Mouse (Mus musculus) thymus, postnatal 14 days (tissue): ENCODE measurements around the gene Dock2.
"Not testable (repeated sequence)": the region's sequence is repeated elsewhere in the genome, so short reads cannot be mapped to it uniquely, and the experiment has no call there.

ENCODE experiments used
- DNase-seq: peaks from one replicate; pipeline ENCODE4 v3.0.0; 2021

Dock2 gene

DNA sequence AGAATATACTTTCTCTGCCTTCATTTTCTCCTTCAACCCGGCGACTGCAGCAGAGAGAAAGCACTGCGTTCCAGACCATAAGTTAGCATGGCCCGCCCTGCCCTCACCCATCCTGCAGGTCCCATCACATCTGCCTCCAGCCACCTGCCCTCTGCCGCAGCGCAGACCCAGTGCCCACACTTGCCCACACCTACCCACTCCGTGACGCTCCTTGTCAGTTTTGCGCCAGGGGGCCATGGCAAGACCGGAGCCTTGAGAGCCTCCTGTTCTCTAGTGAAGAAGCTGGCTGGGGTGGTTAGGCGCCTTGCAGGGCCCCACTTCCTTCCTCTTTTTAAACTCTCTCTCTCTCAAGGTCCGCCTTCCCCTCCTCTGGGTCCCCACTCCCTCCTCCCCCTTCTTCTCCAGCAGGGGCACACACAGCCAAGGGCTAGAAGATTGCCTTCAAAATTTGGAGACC lies at the start of gene Dock2:
Gene Dock2 (minus strand): TSS at position 306 of the 457 bp plus-strand sequence.
- peak; percentile 86 for DNase-seq

GRCm38 (mm10) chr11:34832678-34833077 lies 49.0 kb upstream of the Dock2 start:
- no peak for DNase-seq

DNA sequence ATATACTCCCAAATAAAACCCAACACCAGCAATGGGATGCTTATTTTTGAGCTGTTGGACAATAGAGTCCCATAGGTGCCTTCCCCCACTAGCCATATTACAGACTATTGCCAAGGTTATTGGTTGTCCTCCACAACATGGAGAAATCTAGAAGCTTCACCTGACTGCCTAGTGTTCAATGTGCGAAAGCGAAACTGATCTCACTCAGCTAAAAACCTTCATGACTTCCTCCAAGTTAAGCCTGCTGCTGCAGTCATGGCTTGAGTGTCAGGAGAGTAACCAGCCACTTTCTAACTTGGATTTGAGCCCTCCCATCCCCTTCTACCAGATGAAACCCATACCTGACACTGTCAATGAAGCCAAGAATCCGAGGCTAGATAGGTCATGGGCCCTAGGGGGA lies 44.1 kb upstream of the Dock2 start:
- DNase-seq, result no peak

- DNase-seq, result no peak
These were observed 43.2 kb upstream of the Dock2 start for GRCm38 (mm10) chr11:34826940-34827339.

DNA sequence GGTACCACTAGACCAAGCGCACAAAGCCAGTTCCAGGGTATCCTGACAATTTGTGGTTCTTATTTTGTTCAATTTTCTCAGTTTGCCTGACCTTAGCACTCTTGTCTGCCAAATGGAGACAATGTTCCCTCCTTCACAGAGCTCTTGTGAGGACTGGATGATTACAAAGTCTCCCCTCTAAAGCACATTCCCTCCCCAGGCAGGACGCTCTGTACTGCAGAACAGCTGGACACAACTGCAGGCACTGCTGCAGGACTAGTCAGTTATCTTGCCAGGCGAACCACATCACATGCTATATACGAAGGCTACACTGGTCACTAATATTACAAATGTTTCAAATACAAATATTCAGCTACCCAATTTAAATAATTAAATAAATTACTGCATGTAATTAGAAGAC lies 41.1 kb upstream of the Dock2 start:
- no peak for DNase-seq

DNA sequence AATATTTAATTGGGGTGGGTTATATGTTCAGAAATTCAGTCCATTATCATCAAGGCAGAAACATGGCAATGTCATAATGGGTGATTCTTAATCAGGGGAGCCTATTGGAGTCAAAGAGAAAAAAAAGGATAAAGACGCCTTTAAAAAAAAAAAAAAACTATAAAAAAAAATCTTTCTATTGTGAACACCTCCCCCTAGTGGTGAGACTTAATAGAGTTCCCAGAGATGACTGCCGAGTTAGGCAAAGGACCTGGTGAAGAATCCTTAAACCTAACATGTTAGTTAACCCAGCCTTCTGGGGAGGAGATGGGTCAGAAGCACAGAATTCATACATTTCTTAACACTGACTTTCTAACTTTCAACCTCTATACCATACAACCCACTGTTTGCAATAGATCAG lies 31.1 kb upstream of the Dock2 start:
- DNase-seq, result no peak

- DNase-seq, result no peak
These were observed 30.6 kb upstream of the Dock2 start for GRCm38 (mm10) chr11:34814319-34814718.

GRCm38 (mm10) chr11:34805026-34805425 lies 21.3 kb upstream of the Dock2 start:
- DNase-seq, result not testable (repeated sequence)

DNA sequence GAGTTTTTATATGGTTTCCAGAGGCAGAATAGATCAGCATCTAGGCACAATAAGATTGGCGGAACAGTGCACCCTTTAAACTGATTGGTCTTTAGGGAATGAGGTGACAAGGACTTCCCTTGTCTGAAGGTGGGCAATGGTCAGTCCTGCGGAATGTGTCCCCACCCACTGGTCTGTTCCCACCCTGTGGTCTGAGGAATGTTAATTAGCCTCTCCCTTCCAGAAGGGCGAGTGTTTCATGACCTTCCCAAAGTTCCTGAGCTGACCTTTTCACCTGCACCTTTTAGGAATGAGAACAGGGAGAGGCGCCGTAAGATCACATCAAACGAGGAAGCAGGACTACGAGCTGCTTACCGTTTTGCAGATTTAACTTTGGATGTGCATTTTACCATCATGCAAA lies 14.4 kb upstream of the Dock2 start:
- not testable (repeated sequence) for DNase-seq

- peak; percentile 72 for DNase-seq
These were observed 12.4 kb upstream of the Dock2 start for GRCm38 (mm10) chr11:34796097-34796496.

- peak; percentile 46 for DNase-seq
These were observed 8.2 kb upstream of the Dock2 start for GRCm38 (mm10) chr11:34791872-34792271.

DNA sequence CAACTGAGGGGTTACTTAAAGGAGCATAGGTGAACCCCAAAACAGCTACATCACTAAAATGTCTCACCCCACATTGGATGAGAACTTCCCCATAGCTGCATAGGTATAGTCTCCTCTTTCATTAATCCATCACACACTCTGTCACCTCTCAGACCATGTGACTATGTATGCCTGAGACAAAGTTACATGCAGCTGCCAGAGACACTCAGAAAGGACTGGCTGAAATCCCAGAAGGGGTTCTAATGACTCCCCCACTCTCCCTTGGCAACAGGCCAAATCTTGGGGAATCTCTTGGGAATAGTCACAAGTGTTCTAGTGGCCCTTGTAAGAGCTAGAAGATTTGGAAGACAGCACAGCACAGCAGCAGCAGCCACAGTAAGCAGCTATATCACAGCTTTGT lies 1.2 kb upstream of the Dock2 start:
- no peak for DNase-seq

DNA sequence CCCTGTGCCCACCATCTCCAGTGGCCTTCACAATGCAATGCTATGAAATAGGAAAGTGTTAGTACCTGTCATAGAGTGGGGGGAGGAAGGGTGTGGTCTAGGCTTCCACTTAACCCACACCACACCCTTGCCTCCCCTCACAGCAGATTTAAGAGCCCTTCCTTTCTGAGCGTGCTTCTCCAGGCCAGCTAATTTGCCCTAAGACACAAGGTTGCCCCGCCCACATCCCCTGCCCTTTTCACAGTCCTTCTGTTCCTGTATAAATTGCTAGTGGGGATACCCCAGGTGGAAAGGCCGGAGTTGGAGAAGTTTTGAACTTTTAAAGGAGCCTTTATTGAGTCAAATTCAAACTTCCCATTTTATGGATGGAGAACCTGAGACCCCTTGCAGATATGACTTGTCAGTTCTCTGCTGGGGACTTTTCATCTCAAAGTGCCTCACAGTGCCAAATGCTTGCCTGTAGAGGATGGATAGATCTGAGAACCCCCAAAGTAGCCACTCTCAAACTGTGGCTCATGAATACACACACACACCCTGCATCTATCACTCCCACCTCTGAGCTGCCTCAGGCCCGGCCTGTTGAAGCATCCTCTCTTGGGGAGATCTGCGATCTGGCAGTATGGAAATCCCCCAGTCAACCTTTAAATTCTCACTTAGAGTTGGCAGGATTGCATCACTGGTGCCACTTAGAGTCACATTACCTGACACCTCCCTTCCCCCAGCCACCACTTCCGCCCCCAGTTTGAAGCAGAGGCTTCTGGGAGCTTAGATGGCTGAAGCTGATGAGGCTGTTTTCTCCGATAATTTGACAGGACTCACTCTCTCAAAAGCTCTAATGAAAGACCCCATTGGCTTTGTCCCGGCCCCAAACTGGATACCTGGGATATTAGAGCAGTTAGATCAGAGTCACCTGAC lies 919 bp downstream of the Dock2 start:
- DNase-seq, result peak; percentile 89

DNA sequence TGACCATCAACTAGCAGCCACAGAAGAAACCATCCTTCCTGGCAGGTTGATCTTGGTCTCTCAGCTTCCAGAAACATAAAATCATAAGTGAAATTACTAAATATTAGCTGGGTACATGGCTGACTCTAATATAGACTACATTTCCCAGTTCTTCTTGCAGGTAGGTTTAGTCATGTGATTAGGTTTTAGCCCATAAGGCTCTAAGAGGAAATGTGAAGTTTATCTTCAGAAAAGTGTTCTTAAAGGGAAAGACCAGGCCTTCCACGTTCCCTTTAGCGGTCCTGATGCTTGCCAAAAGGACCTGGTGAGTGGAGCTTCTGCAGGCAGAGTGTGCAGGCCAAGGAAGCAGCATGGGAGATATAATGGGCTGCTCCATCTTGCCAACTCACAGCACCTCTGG lies 2.9 kb downstream of the Dock2 start:
- no peak for DNase-seq

DNA sequence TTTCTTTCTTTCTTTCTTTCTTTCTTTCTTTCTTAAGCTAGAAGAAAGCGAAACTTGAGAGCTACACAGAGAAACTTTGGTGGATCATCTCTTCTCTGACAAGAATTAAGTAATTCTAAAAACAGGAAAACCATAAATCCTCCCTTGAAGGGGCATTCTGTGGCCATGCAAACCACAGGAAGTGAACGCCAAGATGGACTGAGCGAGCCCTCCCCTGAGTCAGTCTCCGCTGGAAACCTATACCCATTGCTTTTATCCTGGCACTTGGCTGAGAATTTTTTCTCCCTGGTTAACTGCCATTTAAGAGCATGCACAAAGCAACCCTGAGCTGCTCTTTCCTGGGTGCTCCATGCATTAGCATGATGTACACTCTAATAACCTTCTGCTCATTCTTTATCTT lies 3.7 kb downstream of the Dock2 start:
- DNase-seq, result no peak

DNA sequence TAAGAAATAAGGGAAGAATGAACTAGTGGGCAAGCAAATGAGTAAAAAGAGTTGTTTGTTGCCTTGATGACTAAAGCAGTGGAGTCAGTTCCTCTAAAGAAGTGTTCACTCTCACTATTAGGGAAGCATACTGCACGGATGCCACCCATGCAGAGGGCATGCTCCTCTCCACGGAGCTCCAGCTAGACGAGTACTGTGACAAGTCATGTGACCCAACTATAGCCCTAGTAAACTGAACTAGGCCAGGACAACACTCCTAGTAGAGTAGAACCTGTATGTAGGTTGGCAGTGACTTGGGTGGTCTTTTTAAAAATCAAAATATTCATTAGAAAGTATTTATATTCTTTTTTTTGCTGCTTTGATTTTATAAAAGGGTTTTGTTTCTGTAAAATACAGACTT lies 5.3 kb downstream of the Dock2 start:
- no peak for DNase-seq

GRCm38 (mm10) chr11:34777529-34777928 lies 6.2 kb downstream of the Dock2 start:
- no peak for DNase-seq

- no peak for DNase-seq
These were observed 7.6 kb downstream of the Dock2 start for GRCm38 (mm10) chr11:34776054-34776453.

DNA sequence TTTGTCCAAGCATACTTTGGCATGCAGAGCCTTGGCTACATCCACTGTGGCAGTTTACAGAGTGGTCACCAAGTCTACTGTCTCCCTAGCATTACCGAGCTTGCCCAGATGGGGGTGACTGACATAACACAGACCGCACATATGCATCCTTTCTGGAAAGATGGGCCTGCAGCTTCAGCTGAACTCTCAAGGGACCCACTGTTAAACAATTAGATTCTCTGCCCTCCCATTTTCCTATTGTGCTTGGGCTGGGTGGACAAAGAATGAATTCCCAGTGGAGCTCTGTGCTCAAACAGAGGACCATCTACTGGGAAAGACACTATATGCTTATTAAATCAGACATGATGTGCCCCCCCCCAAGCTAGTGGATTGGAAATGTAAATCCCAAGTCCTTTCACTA lies 9.1 kb downstream of the Dock2 start:
- no peak for DNase-seq

DNA sequence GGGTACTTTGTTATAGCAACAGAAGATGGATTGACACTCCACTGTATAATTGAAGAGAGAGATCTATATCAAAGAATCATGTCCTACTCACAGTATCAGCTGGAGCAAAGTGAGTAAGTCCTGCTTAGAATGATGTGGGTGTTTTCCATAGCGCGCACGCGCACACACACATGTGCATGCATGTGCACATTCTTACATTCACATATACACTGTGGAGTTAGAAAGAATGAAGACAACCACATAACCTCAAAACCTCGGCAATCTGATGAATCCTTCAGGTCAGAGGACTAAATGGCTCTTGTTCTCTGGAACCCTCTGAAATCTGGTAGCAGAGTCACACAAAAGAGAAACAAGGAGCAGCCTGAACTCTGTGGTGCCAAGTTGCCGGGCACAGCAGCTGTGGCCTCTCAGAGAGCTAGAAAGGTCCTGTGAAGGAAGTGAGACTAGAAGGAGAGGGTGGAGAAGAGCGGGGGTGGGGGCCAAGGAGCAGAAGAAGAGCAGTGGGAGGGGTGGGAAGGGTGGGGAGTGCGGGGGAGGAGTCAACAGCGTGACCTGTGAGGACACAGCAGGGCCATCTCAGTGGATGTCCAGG lies 10.3 kb downstream of the Dock2 start:
- peak; percentile 44 for DNase-seq

DNA sequence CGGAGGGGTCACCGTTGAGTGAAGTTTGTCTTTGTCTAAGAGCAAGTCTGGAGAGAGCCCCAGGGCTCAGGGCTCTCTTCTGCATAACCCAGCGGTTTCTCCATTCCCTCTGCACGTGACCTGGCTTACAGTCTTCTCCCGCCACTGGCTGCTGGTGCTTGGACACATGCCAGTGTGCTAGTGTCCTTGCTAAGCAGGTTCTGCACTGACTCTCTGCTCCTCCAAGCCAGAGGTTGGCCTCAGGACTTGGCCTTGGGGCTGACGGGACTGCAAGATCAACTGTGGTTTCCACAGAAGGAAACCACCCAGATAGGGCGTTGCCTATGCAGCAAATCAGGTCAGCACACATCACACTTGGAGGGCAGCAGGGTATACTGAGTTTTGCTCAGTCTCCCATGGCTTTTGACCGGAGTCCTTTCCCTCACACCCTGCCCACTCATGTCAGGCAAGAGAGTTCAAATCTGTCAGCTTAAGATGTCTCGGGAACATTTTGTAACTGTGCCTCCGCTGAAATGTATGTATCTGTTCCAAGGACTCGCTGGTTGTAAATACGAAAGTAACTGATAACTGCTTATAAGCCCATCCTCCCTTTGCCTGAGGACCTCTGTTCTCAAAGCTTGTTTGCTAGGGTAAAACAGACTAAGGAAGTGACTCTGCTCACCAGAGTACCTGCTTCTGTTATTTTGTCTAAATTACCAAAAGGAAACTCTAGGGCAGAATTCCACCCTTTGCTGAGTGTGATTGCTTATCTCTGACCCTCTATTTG lies 12.3 kb downstream of the Dock2 start:
- DNase-seq, result peak; percentile 51

DNA sequence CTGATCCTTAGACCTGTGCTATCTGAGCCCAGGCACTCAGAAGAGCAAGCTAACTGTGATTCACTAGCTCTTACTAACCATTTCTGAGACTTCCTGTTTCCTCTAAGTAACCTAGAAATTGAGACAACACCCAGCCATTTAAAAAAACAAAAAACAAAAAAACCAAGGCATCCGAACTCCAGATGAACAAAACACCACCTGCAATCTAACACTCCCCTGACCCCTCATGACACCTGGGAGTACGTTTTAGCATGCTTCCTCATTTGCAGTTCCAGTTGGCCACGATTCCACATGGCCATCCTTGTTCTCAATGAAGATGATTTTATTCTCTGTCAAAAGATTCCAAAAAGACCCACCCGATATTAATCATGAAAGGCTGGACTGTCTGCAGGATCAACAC lies 13.0 kb downstream of the Dock2 start:
- peak; percentile 39 for DNase-seq

DNA sequence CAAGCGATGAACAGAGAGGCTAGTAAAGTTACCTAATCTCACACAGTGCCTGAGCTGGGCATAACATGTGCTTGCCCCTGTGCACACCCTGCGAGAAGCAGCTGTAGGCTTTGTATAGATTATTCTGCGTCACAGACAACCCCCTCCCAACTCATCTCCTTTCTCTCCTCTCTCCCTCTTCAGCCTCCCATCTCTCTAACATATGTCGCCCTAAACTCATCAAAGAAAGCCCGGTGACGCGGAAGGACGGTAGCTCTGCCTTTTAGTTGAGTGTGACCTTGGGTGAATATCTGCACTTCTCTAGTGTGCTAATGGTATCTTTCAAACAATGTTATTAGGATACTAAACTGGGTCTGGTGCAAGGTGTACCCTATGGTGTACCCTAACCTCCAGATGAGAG lies 13.7 kb downstream of the Dock2 start:
- DNase-seq, result no peak

DNA sequence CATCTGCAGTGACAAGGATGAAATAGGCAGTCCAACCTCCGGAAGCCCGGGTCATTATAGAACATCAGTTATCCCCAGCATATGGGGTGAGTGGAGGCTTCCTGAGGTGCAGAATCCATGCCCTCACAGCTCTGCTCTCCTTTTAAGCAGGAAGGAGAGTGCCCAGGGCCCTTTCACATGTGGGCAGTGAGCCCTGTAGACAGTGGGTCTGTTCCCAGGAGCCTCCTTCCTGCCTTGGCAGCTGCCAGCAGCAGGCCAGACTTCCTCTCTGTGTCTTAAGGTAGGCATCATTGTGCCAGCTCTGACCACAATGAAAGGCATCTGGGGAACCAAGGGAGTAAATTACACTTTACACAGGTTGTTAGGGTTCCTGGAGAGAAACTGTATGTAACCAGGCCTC lies 14.3 kb downstream of the Dock2 start:
- DNase-seq, result peak; percentile 51
